Mouse (Mus musculus) mouse embryonic stem cell (cell line): ENCODE results near the gene Bsdc1.
"Not testable (repeated sequence)": the region's sequence is repeated elsewhere in the genome, so short reads cannot be mapped to it uniquely, and the experiment has no call there.

ENCODE experiments used
- in situ Hi-C, 2 experiments: fragments of 300-500 bp; cut with MboI; formaldehyde crosslinking; loops; 1 replicate in 1 of 2; 3 replicates in 1 of 2; pipeline ENCODE4 v1.14.3; 2019 to 2020; ENCODE audit warnings: low sequenced_read_pairs in 2 of 2, low pct_unique_long_range_greater_than_20kb in 1 of 2, mixed read lengths in 1 of 2; ENCODE audit not compliant: unreplicated experiment in 1 of 2

The Bsdc1 gene

GRCm38 (mm10) chr4:129508237-129508515, 46.8 kb downstream of the Bsdc1 start:
- in situ Hi-C loops = no loop called here

- in situ Hi-C loops = no loop called here
Observed at GRCm38 (mm10) chr4:129508834-129509600, 47.6 kb downstream of the Bsdc1 start.

- in situ Hi-C loops = no loop called here
Observed at GRCm38 (mm10) chr4:129509650-129510049, 48.3 kb downstream of the Bsdc1 start.

GRCm38 (mm10) chr4:129510723-129511412, 49.5 kb downstream of the Bsdc1 start:
- in situ Hi-C loops = no loop called here

GRCm38 (mm10) chr4:129511413-129512096, 50.2 kb downstream of the Bsdc1 start:
- in situ Hi-C loops = no loop called here

DNA sequence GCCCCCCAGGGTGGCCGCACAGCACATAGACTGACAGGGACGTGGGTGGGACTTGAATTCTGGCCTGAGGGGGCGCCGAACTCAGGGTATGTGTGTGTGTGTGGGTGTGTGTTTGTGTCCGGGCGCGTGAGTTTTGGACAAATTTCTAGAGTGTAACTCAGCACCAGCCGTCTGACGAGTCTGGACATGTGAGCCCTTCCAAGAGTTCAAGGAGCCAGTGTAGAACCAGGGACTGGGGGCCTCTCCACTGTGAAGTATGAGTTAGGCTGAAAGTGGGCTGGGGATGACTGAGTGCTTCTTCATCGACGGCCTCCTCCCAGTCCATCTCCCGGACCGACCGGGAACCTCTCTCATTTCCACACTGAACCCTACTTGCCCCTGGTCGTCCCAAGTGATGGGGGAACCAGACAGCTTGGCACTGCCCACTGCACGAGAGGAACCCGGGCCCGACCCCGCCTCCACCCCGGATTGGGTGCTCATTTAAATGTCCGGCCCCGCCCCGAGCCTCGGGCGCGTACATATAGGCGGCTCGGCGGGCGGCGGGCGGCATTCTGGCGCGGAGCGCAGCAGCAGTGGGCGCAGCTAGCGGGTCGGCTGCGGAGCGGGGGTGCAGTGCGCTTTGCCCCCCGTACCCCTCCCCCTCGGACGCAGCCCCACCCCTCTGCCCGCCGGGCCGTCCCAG, 51.8 kb downstream of the Bsdc1 start, which contains the start of gene Marcksl1:
Gene Marcksl1 (plus strand): TSS at position 496 of the 682 bp plus-strand sequence.
- in situ Hi-C loops = no loop called here

GRCm38 (mm10) chr4:129513891-129514290, 52.5 kb downstream of the Bsdc1 start:
- in situ Hi-C loops = no loop called here

DNA sequence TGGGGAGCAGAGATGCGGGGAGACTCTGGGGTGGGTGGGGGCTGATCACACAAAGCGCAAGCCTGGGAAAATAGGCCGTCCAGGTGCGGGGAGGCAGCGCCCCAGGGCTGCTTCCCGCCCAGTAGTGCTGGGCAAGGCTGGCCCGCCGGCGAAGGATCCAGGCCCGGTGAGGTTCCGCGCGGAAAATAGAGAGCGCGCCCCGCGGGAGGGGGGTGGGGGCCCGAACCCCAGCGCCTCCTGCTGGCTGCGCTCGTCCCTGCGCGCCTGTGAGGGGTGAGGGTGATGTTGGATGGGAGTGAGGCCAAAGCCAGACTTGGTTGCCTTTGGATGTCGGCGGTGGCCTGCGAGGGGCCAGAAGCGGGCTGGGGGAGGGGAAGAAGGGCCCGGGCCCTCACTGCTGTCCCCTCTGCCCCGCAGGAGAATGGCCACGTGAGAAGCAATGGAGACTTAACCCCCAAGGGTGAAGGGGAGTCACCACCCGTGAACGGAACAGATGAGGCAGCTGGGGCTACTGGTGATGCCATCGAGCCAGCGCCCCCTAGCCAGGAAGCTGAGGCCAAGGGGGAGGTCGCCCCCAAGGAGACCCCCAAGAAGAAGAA, 53.0 kb downstream of the Bsdc1 start:
- in situ Hi-C loops = no loop called here

GRCm38 (mm10) chr4:129516925-129517324, 55.5 kb downstream of the Bsdc1 start:
- in situ Hi-C loops = no loop called here

DNA sequence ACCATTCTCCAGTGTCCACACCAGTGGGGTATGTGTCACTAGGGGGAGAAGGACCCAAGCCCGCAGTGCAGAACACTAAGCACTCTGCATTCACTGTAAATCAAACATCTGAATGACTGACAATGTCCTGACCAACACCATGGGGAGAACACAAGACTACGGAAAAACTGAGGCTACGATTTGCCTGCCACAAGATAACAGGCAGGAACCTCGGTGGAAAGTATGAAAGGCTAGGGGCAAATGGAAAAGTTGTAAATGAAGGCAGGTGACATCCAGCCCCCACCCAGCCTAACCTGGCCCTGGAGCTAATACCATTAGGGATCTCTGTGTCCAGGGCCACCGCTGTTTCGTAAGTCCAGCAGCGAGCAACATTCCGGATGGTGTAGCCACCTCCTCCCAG, 57.1 kb downstream of the Bsdc1 start:
- in situ Hi-C loops = no loop called here

DNA sequence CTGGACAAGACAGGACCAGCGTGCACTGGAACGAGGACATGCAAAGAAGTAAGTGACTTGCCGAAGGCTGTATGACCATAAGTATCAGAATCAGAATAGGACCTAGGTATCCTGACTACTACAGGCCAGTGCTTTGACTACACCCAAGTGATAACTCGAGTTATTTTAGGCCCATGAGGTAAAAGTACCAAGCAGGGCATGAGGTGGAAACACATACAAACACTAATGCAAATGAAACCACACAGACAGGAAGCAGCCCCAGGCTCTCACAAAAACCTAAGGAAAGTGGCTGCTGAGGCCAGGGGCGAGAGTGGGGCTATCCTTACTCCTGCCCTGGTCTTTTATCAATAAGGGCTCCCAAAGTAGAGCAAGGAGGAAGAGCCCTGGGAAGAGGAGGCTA, 64.0 kb downstream of the Bsdc1 start:
- in situ Hi-C loops = no loop called here

DNA sequence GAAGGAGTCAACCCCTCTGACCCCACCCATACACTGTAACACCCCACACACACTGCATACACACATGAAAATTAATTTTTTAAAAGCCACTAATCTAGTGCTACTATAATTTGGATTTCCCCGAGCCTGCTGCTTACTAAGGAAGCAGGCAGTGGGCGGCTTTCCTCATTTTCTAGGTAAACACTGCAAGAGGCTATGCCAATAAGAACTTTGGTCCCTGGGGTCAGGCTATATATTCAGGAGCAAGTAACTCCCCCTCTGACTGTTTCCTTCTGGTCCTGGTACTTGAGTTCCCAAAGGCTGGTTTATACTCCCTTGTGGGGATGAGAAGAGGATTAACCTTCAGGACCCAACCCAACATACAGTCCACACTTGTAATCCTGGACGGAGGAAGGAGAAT, 64.5 kb downstream of the Bsdc1 start:
- in situ Hi-C loops = no loop called here

DNA sequence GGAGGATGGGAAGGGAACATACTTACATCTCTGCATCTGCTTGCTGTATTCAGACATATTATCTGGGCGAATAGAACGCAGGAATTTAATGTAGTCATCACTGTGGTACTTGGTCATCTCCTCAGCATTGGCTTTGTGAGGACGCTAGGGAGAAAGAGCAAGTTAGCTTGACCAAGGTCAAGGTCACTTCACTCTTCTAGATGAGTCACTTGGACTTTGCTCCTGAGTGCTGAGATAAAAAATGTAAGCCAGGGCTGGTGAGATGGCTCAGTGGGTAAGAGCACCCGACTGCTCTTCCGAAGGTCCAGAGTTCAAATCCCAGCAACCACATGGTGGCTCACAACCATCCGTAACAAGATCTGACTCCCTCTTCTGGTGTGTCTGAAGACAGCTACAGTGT, 67.5 kb downstream of the Bsdc1 start:
- in situ Hi-C loops = not testable (repeated sequence)
